Mouse (Mus musculus): ENCODE data around the gene Bckdha. TPM values are rescaled to one million over a fixed set of nuclear protein-coding genes. Genes with fewer than 3 reads are reported as not detected.

Gene Bckdha
- polyA plus RNA-seq, 1 experiment = 66.1 TPM

DNA sequence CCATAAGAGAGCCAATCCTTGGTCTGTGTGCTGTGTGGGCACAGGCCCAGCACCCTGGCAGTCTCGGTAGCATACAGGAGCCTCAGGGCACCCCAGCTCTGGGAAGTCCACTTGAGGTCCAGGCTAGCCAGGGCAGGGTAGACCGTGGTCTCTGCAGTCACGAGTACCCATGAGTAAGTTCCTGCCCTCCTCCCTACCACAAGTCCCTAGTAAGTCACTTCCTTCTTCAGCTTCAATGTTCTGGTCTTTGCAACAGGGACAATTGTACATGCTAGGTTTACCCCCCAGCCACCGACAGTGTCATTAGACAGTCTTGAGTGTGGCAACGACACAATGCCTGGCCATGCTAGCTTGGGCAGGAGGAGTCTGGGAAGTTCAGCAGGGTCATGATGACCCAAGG, 26.1 kb downstream of the Bckdha start:
- Histone ChIP-seq H3K27ac (ENCODE audit: insufficient read depth, low read length) (no peak overlapping the region), H3K4me1 (ENCODE audit: control insufficient read depth, insufficient read depth, low read length) (no peaks in the 10 kb centered on the region), H3K4me3 (ENCODE audit: insufficient read depth, low read length) (no peak overlapping the region)
- no peak for TF ChIP-seq CTCF (IDR thresholded peaks at IDR 0.05; ENCODE audit: extremely low read depth, insufficient read depth, low read length)
- no peak for TF ChIP-seq POLR2A (IDR thresholded peaks at IDR 0.05; ENCODE audit: extremely low read depth, insufficient read depth, low read length)

DNA sequence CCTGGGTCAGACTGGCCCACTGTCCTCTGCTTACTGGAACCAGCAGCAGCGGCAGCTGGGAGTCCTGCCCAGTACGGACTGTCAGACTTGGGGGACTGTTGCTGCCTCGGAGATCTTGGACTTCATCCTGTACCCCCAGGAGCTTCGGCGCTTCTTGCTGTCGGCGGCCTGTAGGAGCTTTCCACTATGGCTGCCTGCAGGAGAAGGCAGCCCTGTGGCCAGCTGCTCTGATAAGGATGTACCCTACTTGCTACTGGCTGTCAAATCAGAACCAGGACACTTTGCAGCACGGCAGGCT, 30.5 kb downstream of the Bckdha start:
- TF ChIP-seq CTCF (IDR thresholded peaks at IDR 0.05; ENCODE audit: extremely low read depth, insufficient read depth, low read length) (no peak), POLR2A (IDR thresholded peaks at IDR 0.05; ENCODE audit: extremely low read depth, insufficient read depth, low read length) (no peak)
- Histone ChIP-seq H3K4me3 (ENCODE audit: insufficient read depth, low read length) (no peak overlapping the region), H3K27ac (ENCODE audit: insufficient read depth, low read length) (no peak overlapping the region), H3K4me1 (ENCODE audit: control insufficient read depth, insufficient read depth, low read length) (no peaks in the 10 kb centered on the region)

DNA sequence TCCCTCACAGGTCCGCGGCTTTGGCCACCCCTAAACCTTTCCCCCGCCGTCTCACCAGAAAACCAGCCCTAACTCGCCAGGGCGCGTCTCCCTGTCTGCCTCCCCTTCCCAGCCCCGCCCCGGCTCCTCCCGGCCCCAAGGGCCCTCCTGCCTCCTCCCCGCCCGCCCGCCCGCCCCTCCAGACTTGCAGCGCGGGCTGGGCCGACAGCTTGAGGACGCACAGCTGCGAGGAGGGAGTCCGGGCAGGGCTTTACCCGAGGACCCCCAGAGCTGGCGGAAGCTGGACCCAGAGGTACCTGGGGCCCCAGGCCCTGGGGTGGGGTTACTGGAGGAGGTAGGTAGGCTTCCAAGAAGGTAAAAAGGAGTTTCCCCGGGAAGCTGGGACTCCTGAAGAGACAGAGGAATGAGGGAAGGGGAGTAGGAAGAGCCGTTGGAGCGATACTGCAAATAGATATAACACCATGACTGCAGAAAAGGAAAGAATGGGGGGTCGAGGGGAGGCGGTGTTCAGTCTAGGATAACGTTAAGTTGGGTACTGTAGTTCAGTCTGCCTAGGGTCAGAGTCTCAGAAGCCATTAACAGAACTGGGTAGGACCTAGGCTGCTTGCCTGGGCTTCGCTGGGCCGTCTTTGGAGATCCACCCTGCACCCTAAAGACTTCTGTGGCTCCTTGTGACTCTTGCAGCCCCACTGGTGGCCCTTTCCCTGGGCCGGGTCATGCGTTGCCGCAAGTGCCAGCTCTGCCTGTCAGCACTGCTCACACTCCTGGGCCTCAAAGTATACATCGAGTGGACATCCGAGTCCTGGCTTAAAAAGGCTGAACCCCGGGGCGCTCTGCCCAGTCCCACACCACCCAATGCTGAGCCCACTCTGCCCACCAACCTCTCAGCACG, 31.1 kb downstream of the Bckdha start:
- TF ChIP-seq CTCF (IDR thresholded peaks at IDR 0.05; ENCODE audit: extremely low read depth, insufficient read depth, low read length) (no peak), POLR2A (IDR thresholded peaks at IDR 0.05; ENCODE audit: extremely low read depth, insufficient read depth, low read length) (no peak)
- H3K4me3 ChIP-seq (ENCODE audit: insufficient read depth, low read length) = peak overlapping the region; percentile 14; the same call in 1 of the 2 replicates
- no peaks in the 10 kb centered on the region for H3K4me1 ChIP-seq (ENCODE audit: control insufficient read depth, insufficient read depth, low read length)
- H3K27ac ChIP-seq (ENCODE audit: insufficient read depth, low read length) = no peak overlapping the region

DNA sequence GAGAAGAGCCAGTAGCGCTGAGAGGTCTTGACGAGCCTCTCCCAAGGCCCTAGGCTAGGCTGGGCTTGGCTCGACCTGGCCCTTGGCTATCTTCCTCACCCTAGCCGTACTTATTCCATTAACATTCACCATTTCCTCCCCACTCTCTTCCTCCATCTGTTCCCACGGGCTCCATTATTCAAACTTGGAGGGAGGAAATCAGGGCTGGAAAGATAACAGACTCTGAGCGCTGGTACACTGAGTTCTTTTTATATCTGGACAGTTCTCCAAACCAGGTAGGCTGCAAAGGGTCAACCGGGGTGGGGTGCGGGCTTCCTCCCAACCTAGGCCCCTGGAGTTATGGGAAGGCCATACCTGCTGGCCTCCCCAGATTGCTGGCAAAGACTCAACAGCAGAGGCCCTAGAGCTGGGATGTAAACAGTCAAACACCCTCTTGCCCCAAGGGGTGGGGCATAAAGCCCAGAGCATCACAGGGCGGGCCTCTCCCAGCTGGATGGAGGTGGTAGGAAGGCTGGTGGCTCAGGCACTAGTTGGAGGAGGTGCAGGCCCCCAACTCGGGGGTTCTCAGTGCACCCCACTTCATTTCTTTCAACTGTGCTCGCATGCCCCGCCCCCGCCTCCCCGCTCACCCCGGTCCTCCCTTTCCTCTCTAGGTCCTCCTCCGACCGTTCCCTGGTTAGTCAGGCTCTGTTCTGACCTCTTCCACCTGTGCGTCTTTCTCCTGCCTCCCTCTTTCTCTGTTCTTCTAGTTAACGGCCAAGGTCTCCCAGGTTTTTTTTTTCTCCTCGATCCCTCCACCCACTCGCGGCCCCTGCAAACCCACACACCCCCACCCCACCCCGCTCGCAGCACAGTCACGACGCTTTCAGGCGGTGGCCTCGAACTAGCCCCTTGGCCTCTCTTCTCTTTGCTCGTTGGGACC, 32.0 kb downstream of the Bckdha start, which contains the start of gene B3gnt8:
Gene B3gnt8 (plus strand): TSS at position 146 of the 922 bp plus-strand sequence.
- TF ChIP-seq POLR2A (IDR thresholded peaks at IDR 0.05; ENCODE audit: extremely low read depth, insufficient read depth, low read length) = no peak
- no peak for TF ChIP-seq CTCF (IDR thresholded peaks at IDR 0.05; ENCODE audit: extremely low read depth, insufficient read depth, low read length)
- no peak within 1 kb of the TSS for H3K27ac ChIP-seq (ENCODE audit: insufficient read depth, low read length)
- peak within 1 kb of the TSS; percentile 14; the same call in 1 of the 2 replicates for H3K4me3 ChIP-seq (ENCODE audit: insufficient read depth, low read length)
- no peaks in the 10 kb centered on the region for H3K4me1 ChIP-seq (ENCODE audit: control insufficient read depth, insufficient read depth, low read length)

DNA sequence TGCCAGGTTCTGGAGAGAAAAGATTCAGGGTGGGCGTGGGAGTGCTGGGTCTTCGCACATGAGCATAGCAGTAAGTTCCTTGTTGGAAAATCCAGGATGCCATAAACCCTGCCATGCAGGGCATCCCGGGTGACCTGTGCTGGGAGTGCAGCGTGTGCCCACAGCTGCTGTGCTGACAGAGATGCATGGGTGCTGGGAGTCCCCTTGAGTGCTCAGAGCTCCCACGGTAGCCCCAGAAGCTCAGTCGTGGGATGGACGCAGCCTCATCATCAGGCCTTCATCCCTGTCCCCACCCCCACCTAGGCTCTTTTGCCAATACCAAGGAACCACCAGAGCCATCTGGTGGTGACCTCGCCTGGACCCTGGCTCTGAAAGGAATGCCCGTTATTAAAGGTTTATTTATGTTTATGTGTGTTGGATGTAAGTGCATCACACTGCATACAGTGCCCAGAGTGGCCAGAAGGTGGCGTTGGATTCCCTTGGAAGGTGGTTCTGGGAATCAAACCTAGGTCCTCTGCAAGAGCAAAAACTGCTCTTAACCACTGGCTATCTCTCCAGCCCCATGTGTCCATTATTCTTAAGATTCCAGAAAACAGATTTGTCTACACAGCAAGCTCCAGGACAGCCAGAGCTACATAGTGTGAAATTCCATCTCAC, 33.1 kb downstream of the Bckdha start:
- Histone ChIP-seq H3K4me1 (ENCODE audit: control insufficient read depth, insufficient read depth, low read length) (no peaks in the 10 kb centered on the region), H3K27ac (ENCODE audit: insufficient read depth, low read length) (no peak overlapping the region), H3K4me3 (ENCODE audit: insufficient read depth, low read length) (no peak overlapping the region)
- TF ChIP-seq POLR2A (IDR thresholded peaks at IDR 0.05; ENCODE audit: extremely low read depth, insufficient read depth, low read length) (no peak), CTCF (IDR thresholded peaks at IDR 0.05; ENCODE audit: extremely low read depth, insufficient read depth, low read length) (peak; percentile 37)

DNA sequence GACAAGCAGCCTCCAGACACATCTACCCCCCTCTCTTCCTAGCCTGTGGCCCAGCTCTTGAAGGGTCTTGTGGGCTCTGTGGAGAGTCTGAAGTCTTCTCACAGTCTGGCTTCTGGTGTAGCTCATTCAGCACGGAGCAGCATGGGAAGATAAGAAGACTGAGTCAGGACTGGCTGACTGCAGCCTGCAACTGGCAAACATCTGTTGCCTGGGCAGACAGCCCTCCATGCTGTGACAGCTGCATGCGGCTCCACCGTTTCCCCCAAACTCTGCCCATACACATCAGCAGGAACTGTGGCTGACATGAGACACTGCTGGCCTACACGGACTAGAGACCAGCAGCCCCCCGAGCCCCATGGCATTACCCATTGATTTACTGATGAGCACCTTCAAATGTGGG, 33.9 kb downstream of the Bckdha start:
- no peaks in the 10 kb centered on the region for H3K4me1 ChIP-seq (ENCODE audit: control insufficient read depth, insufficient read depth, low read length)
- TF ChIP-seq CTCF (IDR thresholded peaks at IDR 0.05; ENCODE audit: extremely low read depth, insufficient read depth, low read length) (no peak), POLR2A (IDR thresholded peaks at IDR 0.05; ENCODE audit: extremely low read depth, insufficient read depth, low read length) (no peak)
- H3K4me3 ChIP-seq (ENCODE audit: insufficient read depth, low read length) = no peak overlapping the region
- H3K27ac ChIP-seq (ENCODE audit: insufficient read depth, low read length) = no peak overlapping the region

DNA sequence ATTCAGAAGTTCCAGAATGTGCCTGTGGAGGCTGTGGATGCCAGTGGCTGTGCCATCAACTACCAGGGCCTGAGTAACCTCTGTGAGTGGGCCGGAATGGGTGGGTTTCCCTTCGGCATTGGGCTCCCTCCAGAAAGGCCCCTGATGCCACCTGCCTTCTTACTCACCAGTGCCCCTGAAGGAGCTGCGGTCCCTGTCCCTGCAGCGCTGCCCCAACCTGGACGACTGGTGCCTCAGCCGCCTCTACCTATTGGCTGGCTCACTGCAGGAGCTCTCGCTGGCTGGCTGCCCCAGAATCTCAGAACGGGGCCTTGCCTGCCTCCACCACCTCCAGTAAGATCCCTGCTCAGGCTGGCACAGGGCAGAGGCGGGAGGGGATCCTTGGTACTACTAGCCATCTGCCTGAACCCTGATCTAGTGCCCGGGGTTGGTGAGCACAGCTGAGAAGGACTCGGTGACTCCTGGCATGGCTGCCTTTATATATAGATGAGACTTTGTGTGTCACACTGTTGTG, 34.9 kb downstream of the Bckdha start:
- no peak overlapping the region for H3K4me3 ChIP-seq (ENCODE audit: insufficient read depth, low read length)
- H3K27ac ChIP-seq (ENCODE audit: insufficient read depth, low read length) = no peak overlapping the region
- no peaks in the 10 kb centered on the region for H3K4me1 ChIP-seq (ENCODE audit: control insufficient read depth, insufficient read depth, low read length)
- TF ChIP-seq CTCF (IDR thresholded peaks at IDR 0.05; ENCODE audit: extremely low read depth, insufficient read depth, low read length) (no peak), POLR2A (IDR thresholded peaks at IDR 0.05; ENCODE audit: extremely low read depth, insufficient read depth, low read length) (no peak)

DNA sequence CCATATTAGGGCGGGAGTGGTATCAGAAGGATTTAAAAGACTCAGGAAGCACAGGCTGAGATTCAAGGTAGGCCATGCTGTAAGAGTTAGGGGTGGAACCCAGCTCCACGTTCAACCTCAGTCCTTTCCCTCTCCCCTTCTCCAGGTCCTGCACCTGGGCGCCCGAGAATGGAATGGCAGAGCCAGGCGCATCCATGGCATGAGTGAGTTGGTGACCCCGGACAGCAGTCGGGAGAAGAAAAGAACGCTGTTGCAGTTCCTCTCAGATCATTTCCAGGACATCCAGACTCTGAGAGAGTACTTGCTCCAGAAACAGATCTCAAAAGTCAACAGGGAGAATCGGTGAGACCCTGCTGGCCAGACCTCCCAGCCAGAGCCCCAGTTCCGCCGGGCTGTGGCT, 38.0 kb downstream of the Bckdha start:
- no peaks in the 10 kb centered on the region for H3K4me1 ChIP-seq (ENCODE audit: control insufficient read depth, insufficient read depth, low read length)
- TF ChIP-seq CTCF (IDR thresholded peaks at IDR 0.05; ENCODE audit: extremely low read depth, insufficient read depth, low read length) = no peak
- TF ChIP-seq POLR2A (IDR thresholded peaks at IDR 0.05; ENCODE audit: extremely low read depth, insufficient read depth, low read length) = no peak
- no peak overlapping the region for H3K27ac ChIP-seq (ENCODE audit: insufficient read depth, low read length)
- no peak overlapping the region for H3K4me3 ChIP-seq (ENCODE audit: insufficient read depth, low read length)

DNA sequence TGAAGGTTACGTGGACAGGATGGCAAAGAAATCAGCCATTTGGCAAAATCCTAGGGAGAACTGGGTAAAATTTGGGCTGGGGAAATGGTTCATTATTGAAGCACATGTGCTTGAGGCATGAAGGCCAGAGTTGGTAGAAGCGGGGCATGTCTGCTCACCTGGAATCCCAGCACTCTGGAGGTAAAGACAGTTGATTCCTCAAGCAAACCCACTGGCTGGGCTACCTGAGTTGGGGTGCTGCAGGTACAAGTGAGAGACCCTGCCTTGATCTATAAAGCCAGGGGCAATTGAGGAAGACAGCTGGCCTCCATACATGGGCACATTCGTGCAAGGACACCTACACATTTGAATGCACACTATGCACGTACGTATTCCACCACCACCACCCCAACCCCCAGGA, 38.7 kb downstream of the Bckdha start:
- Histone ChIP-seq H3K27ac (ENCODE audit: insufficient read depth, low read length) (no peak overlapping the region), H3K4me3 (ENCODE audit: insufficient read depth, low read length) (peak overlapping the region; percentile 55), H3K4me1 (ENCODE audit: control insufficient read depth, insufficient read depth, low read length) (no peaks in the 10 kb centered on the region)
- TF ChIP-seq POLR2A (IDR thresholded peaks at IDR 0.05; ENCODE audit: extremely low read depth, insufficient read depth, low read length) = no peak
- no peak for TF ChIP-seq CTCF (IDR thresholded peaks at IDR 0.05; ENCODE audit: extremely low read depth, insufficient read depth, low read length)

Data from cortical plate, adult 2 months (tissue).